Mouse (Mus musculus) midbrain, embryonic 10.5 days (tissue): ENCODE measurements around the gene Astn2. TPM values are rescaled to one million over a fixed set of nuclear protein-coding genes. Genes with fewer than 3 reads are reported as not detected.
A peak's percentile ranks its signal among the peaks of the same experiment; 100 is the strongest.

Experiments
- DNase-seq: peaks from one replicate; pipeline ENCODE4 v3.0.0-alpha.2; 2017; ENCODE audit warnings: low spot score
- H3K27ac ChIP-seq: fragments of 300-500 bp; sonication (generic); replicated peaks from 2 replicates; pipeline ENCODE4 v1.5.1; 2016; ENCODE audit warnings: mild to moderate bottlenecking
- H3K27me3 ChIP-seq: fragments of 300-500 bp; sonication (generic); 2 replicates; pipeline ENCODE4 v1.6.1; 2016; ENCODE audit warnings: low read depth, mild to moderate bottlenecking; ENCODE audit not compliant: poor library complexity, severe bottlenecking
- H3K36me3 ChIP-seq: fragments of 300-500 bp; sonication (generic); 2 replicates; pipeline ENCODE4 v1.6.1; 2016; ENCODE audit warnings: mild to moderate bottlenecking, moderate library complexity
- H3K4me1 ChIP-seq: fragments of 300-500 bp; sonication (generic); 2 replicates; pipeline ENCODE4 v1.6.1; 2016
- H3K4me3 ChIP-seq: fragments of 300-500 bp; sonication (generic); 2 replicates; pipeline ENCODE4 v1.5.1; 2016; ENCODE audit warnings: mild to moderate bottlenecking, moderate library complexity
- H3K9me3 ChIP-seq: fragments of 300-500 bp; sonication (generic); replicated peaks from 2 replicates; pipeline ENCODE4 v1.6.1; 2016; ENCODE audit warnings: mild to moderate bottlenecking
- WGBS: fragments of 180-500 bp; shearing (Covaris S2); methylation state at CpG from one replicate; pipeline ENCODE4 v1.1.7; 2016; 5-methylcytosine and 5-hydroxymethylcytosine counted together
- polyA plus RNA-seq: library from polyadenylated mRNA; unstranded; fragments of >200 nt; fragmentation: Nextera tagmentation; extraction: Ambion mirVana; gene quantifications from 2 replicates; pipeline ENCODE4 v1.2.1, GENCODE M21; 2016

Gene Astn2
- polyA plus RNA-seq, 1 experiment from 2014 or later = 0.32 TPM

DNA sequence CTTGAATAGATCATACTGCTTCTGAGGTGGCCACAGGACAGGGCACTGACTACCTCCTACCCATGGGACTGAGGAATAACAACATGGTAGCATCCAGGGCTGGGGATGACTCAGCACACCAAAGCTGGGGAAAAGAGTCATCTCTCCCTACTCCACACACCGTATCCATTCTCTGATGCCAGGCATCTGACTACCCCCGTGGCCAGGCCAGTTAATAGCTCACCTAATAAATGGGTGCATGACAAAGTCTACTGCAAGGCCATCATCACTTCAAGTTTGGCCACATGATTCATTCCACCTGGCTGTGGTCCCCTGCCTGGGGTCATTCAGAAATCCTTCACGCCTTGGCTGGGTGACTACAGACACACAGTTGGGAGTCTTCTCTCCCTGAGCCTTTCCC is 914.7 kb downstream of the Astn2 start:
- Histone ChIP-seq H3K27me3 (peaks cover 5% of the 10 kb centered on the region; the same call in 1 of the 2 replicates), H3K9me3 (no peaks in the 10 kb centered on the region), H3K4me3 (no peak overlapping the region), H3K36me3 (no peaks in the 10 kb centered on the region), H3K27ac (no peak overlapping the region), H3K4me1 (0 out of 2 replicates have a peak, but pooled peaks cover 3% of the 10 kb centered on the region)
- no peak for DNase-seq
- WGBS = 80% methylated on average over 3 of the region's 3 CpGs

DNA sequence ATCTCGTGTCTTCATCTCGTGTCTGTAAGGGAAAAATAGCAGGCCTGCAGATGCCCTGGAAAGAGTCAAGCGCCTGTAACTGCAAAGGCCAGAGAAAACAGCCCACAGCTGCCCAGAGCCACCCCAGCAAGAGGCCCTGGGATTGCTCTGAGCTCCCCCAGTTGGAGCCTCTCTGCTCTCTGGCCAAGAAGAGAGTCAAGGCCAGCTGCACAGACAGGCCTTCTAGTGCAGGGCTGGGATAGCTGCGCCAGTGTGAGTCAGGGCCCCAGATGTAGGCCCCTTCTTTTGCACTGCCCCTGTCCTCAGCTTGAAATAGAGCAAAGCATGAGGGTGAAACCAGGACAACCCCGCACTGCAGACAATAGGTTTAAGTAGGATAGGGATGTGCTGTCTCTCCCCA is 922.8 kb downstream of the Astn2 start:
- no peak for DNase-seq
- Histone ChIP-seq H3K27ac (peak overlapping the region; percentile 38; the same call in 1 of the 2 replicates), H3K9me3 (no peaks in the 10 kb centered on the region), H3K4me1 (peaks cover 16% of the 10 kb centered on the region), H3K27me3 (no peaks in the 10 kb centered on the region), H3K4me3 (no peak overlapping the region), H3K36me3 (no peaks in the 10 kb centered on the region)
- WGBS = 74% methylated on average over 5 of the region's 5 CpGs

DNA sequence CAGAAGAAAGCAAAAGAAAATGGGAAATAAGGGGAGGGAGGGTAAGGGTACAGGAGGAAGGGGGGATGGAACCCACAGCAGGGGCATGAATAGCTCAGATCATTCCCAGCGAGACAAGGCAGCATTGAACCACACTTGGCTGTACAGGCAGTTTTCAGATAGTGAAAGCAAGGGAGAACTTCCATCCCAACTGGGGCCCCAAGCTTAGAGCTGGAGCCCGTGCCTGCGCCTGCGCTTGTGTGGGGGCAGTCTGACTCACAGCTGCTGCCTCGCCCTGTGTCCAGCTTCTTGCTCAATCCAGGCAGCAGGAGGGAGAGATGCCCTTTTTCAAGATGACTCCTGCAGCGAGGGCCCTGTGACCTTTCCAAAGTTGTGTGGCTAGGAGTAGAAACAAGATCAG is 927.3 kb downstream of the Astn2 start:
- no peaks in the 10 kb centered on the region for H3K36me3 ChIP-seq
- H3K27me3 ChIP-seq = no peaks in the 10 kb centered on the region
- peak overlapping the region; percentile 63 for H3K27ac ChIP-seq
- H3K4me1 ChIP-seq = peaks cover 22% of the 10 kb centered on the region
- H3K4me3 ChIP-seq = no peak overlapping the region
- no peaks in the 10 kb centered on the region for H3K9me3 ChIP-seq
- 19% methylated on average over 6 of the region's 6 CpGs for WGBS
- DNase-seq = peak; percentile 23

DNA sequence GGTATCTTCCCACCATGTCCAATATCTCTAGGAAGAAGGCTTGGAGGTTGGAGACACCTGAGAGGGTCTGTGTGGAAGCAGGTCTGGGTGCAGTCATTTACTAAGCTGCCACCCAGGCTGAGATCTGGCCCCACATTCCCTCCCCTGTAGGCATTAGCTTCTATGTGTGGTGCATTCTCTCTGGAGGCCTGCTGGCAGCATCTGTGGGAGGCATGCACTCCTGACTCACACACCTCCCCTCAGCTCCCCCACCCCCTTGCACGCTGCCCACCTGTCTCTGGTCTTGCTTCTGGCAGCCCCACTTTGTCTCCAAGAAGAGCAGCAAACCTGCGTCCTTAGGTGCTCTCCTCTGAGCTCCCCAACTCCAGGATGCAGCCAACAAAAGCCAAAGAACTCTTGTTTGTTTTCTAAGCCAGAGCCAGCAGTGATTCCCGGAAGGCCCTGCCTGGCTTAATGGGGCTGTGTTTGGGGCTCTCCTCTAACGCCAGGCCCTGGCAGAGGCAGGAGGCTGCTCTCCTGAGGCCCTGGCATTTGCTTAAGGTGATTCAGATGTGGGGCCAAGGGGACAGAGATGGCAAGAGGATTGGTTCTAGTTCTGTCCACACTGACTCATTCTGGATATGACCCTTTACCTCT is 928.4 kb downstream of the Astn2 start:
- H3K36me3 ChIP-seq = no peaks in the 10 kb centered on the region
- H3K27me3 ChIP-seq = no peaks in the 10 kb centered on the region
- no peak overlapping the region for H3K4me3 ChIP-seq
- no peak for DNase-seq
- WGBS = 41% methylated on average over 4 of the region's 4 CpGs
- peaks cover 16% of the 10 kb centered on the region for H3K4me1 ChIP-seq
- H3K9me3 ChIP-seq = no peaks in the 10 kb centered on the region
- H3K27ac ChIP-seq = no peak overlapping the region

DNA sequence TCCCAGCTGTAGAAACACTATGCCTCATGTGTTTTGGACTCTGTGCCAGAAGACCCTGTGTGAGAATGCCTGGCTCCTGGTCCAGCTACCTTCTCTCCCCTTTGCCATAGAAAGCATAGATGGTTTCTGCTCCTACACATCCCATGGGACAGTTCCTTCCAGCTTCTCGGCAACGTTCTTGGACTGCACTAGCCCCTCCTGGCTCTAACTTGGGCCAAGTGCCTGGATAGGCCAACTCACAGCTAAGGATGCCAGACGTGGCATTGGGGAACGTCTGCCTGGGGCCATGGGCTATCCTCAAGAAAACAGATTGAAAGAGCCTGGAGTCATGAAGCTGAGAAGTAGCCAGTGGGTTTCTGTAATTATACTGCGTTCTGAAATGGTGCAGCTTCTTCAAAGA is 931.3 kb downstream of the Astn2 start:
- 85% methylated on average over 5 of the region's 5 CpGs for WGBS
- no peak for DNase-seq
- Histone ChIP-seq H3K4me1 (peaks cover 16% of the 10 kb centered on the region), H3K4me3 (no peak overlapping the region), H3K36me3 (no peaks in the 10 kb centered on the region), H3K27ac (no peak overlapping the region), H3K27me3 (no peaks in the 10 kb centered on the region), H3K9me3 (no peaks in the 10 kb centered on the region)

DNA sequence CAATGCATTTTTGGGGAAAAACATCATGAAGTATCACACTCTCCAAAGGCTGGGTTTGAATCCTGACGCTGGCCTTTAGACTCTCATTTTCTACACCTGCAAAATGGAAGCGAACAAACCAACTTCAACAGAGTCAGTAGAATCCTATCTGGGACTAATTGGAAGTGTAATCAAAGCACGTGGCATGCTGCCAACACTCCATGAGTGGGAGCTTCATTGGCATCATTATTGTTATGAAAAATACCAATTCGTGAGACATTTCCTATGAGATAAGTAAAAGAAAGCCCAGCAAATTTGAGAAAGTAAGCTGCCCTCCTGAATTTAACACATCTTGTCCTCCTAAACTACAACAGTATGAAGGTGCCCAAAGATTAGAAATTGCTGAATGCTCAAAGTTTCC is 955.2 kb downstream of the Astn2 start:
- H3K4me1 ChIP-seq = no peaks in the 10 kb centered on the region
- no peaks in the 10 kb centered on the region for H3K36me3 ChIP-seq
- H3K27me3 ChIP-seq = no peaks in the 10 kb centered on the region
- no peaks in the 10 kb centered on the region for H3K9me3 ChIP-seq
- no peak for DNase-seq
- WGBS = 87% methylated on average over 4 of the region's 4 CpGs
- H3K27ac ChIP-seq = no peak overlapping the region
- no peak overlapping the region for H3K4me3 ChIP-seq

DNA sequence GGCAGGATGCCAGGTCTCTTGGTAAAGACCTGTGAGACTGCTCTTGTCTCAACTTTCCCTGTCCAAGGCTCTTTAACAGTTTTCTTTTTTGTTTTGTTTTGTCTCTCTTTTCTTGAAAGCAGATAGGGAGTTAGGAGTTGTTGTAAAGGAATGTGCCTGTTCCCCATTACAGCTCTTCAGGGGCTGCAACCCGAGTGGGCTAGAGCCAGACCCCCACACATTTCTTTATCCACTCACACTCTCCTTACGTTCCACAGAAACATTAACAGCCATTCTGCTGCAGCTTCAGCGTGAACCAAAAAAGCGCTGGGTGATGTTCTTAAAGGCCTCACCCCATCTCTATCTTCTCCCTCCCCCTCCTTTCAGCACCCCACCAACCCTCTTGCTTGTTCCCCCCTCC is 962.7 kb downstream of the Astn2 start:
- DNase-seq = no peak
- 79% methylated on average over 4 of the region's 4 CpGs for WGBS
- Histone ChIP-seq H3K9me3 (no peaks in the 10 kb centered on the region), H3K27ac (no peak overlapping the region), H3K27me3 (no peaks in the 10 kb centered on the region), H3K4me1 (no peaks in the 10 kb centered on the region), H3K4me3 (no peak overlapping the region), H3K36me3 (no peaks in the 10 kb centered on the region)

DNA sequence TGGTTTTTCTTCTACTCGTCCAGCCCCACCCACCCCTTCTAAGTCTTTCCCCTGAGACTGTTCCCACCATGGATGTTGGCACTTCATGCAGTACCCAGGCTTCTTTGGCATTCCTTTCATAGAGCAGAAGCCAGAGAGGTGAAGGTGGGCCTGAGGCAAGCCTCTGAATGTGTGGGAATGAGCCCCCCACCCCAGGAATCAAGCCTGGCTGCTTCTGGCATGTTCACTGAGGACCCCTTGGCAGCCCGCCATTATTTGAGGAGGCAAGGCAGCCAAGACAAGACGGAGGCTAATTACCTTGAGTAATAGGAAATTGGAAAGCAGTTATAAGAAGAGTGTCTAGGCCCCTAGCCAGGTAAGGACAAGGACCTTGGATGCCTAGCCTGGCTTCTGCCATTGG is 973.6 kb downstream of the Astn2 start:
- DNase-seq = no peak
- Histone ChIP-seq H3K4me3 (no peak overlapping the region), H3K36me3 (no peaks in the 10 kb centered on the region), H3K9me3 (no peaks in the 10 kb centered on the region), H3K27ac (no peak overlapping the region), H3K27me3 (no peaks in the 10 kb centered on the region), H3K4me1 (no peaks in the 10 kb centered on the region)
- 83% methylated on average over 3 of the region's 3 CpGs for WGBS

DNA sequence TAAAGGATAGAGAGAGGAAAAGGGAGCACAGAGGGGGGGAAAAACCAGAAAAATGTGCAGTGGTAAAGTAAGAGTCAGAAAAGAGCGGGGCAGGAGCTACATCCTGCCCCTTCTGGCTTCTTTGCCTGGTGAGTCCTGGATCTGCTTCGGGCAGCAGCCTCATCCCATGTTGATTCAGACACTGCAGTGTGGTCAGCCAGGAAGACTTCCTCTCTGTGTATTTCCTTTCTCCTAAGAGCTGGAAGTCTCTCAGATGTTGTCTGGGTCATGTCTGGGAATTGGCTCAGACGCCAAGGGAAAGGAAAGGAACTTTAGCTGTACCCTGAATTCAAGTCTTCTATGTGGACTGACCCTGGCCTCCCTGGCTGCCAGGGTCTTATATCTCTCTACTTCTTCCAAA is 976.9 kb downstream of the Astn2 start:
- Histone ChIP-seq H3K4me3 (no peak overlapping the region), H3K9me3 (no peaks in the 10 kb centered on the region), H3K36me3 (no peaks in the 10 kb centered on the region), H3K27ac (no peak overlapping the region), H3K27me3 (no peaks in the 10 kb centered on the region), H3K4me1 (no peaks in the 10 kb centered on the region)
- 82% methylated on average over 3 of the region's 3 CpGs for WGBS
- no peak for DNase-seq

DNA sequence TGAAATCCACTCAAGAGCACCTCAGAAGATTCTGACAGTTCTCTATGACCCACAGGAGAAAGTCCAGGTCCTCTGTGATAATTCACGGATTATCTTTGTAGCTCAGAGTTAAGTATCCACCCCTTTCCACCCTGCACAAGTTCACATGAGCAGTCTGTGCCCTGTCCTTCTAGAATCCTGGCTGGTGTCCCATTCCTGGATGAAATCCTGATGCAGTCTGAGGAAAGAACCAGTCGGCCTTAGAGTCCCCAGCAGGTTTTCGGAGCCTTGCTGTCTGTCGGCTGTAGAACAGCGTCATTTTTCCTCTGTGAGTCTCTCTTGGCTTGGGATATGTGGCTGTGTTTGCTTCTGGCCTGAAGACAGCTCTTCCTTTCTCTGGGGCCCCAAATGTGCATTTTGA is 978.0 kb downstream of the Astn2 start:
- no peaks in the 10 kb centered on the region for H3K4me1 ChIP-seq
- no peak overlapping the region for H3K4me3 ChIP-seq
- no peaks in the 10 kb centered on the region for H3K9me3 ChIP-seq
- H3K36me3 ChIP-seq = no peaks in the 10 kb centered on the region
- H3K27ac ChIP-seq = no peak overlapping the region
- no peak for DNase-seq
- 89% methylated on average over 5 of the region's 5 CpGs for WGBS
- no peaks in the 10 kb centered on the region for H3K27me3 ChIP-seq

DNA sequence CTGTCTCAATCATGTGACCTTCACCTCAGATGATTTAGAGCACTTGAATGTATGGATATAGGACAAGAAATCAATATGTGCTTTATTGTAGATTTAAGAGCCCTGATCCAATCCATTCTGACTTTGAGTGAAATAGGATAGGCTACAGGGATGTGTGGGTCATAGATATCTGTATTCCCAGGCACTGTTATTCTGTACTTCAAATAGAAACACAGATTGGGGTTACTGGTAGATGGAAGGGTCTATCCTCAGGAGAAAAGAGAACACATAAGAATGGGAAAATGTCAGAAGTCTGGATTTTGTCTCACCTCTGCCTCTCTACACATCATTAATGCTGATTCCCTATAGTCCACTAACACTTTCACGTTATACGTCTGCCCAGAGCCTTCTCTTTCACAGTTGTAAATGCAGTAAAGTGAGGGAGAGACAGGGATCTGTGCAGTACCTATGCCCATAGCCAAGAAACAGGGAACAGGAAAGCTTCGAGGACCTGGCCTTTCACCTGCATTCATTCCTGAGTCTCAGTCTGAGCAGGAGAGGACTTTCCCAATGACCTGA is 981.3 kb downstream of the Astn2 start:
- no peaks in the 10 kb centered on the region for H3K9me3 ChIP-seq
- H3K4me3 ChIP-seq = no peak overlapping the region
- H3K36me3 ChIP-seq = no peaks in the 10 kb centered on the region
- no peaks in the 10 kb centered on the region for H3K27me3 ChIP-seq
- no peak overlapping the region for H3K27ac ChIP-seq
- 94% methylated on average over 3 of the region's 3 CpGs for WGBS
- peaks cover 17% of the 10 kb centered on the region for H3K4me1 ChIP-seq
- no peak for DNase-seq

DNA sequence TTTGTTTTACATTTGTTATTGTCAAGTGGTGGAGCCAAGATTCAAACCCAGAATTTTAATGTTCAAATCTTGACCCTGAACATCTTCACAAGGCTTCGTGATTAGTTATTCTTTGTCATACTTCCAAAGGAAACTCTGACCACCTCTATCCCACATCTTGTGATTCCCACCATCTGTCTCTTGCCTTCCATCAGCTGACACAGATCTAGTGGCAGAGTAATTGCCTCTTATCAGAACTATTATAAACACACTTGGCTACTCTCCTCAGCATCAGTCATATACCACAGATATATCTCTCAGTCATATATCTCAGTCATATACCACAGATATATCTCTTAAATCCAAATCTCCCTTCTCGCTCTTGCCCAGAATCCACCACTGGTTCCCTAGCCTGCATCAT is 983.1 kb downstream of the Astn2 start:
- Histone ChIP-seq H3K36me3 (no peaks in the 10 kb centered on the region), H3K4me3 (no peak overlapping the region), H3K4me1 (peaks cover 17% of the 10 kb centered on the region), H3K27ac (peak overlapping the region; percentile 81; the same call in 1 of the 2 replicates), H3K9me3 (no peaks in the 10 kb centered on the region), H3K27me3 (no peaks in the 10 kb centered on the region)
- no peak for DNase-seq
- 88% methylated on average over 2 of the region's 2 CpGs for WGBS

DNA sequence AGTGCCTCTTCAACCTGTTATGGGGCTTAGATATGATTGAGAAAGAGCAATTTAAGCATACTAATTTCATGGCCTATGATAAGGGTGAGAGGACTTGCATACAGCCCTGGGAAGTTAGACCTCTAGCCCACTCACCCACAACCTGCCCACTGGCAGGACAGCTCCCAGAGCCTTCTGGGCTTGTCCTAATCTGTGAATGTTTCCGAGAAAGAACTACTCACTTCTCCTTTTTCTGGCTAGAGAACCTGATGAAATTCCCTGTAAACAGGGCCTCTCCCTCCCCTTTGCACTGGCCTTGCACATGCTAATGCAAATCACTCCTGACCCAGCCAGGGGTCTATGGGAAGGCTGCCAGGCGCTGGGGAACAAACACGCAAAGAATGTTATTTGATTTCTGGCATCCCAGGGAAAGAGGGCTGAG is 983.9 kb downstream of the Astn2 start:
- Histone ChIP-seq H3K27me3 (no peaks in the 10 kb centered on the region), H3K36me3 (no peaks in the 10 kb centered on the region), H3K4me1 (peaks cover 17% of the 10 kb centered on the region), H3K9me3 (no peaks in the 10 kb centered on the region), H3K4me3 (no peak overlapping the region), H3K27ac (peak overlapping the region; percentile 81)
- WGBS = 6% methylated on average over 3 of the region's 3 CpGs
- DNase-seq = peak; percentile 63
